In the genomic region with DNA sequence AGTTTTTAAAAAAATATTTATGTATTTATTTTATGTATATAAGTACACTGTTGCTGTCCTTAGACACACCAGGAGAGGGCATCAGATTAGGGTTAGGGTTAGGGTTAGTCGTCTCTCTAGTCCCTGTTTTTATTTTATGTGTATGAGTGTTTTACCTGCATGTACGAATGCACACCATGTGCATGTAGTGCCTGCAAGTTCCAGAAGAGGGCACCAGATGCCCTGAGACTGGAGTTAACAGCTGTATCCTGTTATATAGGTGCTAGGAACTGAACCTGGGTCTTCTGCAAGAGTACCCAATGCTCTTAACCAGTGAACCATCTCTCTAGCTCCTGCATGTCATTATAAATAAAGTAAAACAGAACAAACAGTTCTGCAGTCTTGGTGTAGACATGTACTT, we compare ENCODE assay signal across 19 mouse cellular contexts. TPM values are rescaled to one million over a fixed set of nuclear protein-coding genes. Genes with fewer than 3 reads are reported as not detected.
DNase-seq lines count a peak whose midpoint lies in the region; ATAC-seq and TF ChIP-seq lines count a peak whose summit lies in the region.
"Had no signal": no experiment of that assay in that cellular context is flagged by ENCODE, and none has a peak within 500 bp of the region (broad histone marks: within the 10 kb centered on the region; RNA-seq: fewer than 3 reads in every experiment).

No protein-coding gene starts in this region.

- TF ChIP-seq EP300 in liver, postnatal 0 days (IDR thresholded peaks at IDR 0.05; ENCODE audit: low read depth): no peak
- no peak for TF ChIP-seq EP300 in CH12.LX (IDR thresholded peaks at IDR 0.05; ENCODE audit: low read length)

- no peak; the same call in 1 of the 2 replicates for TF ChIP-seq RAD21 in CH12.LX (IDR thresholded peaks at IDR 0.05; ENCODE audit: low read depth, low read length)

- no peaks in the 10 kb centered on the region for H3K36me3 ChIP-seq in hindbrain, postnatal 0 days (ENCODE audit: insufficient read depth, low read length)
- H3K36me3 ChIP-seq in hindbrain, embryonic 14.5 days (replicated peaks; ENCODE audit: control insufficient read depth, insufficient read depth): no peaks in the 10 kb centered on the region
- H3K36me3 ChIP-seq in liver, postnatal 0 days (replicated peaks; ENCODE audit: insufficient read depth, low read length): no peaks in the 10 kb centered on the region
- H3K36me3 ChIP-seq in CH12.LX (replicated peaks in 1 of 2; ENCODE audit: control insufficient read depth in 1 of 2, insufficient read depth in 1 of 2, low read length in 1 of 2): no peaks in the 10 kb centered on the region
- H3K36me3 ChIP-seq: forebrain, embryonic 10.5 days; heart, embryonic 15.5 days; hindbrain, embryonic 12.5 days had no signal

- ATAC-seq in hindbrain, postnatal 0 days: no peak
- no peak for ATAC-seq in hindbrain, embryonic 14.5 days (ENCODE audit: low FRiP score)
- ATAC-seq in liver, postnatal 0 days: no peak
- ATAC-seq: Patski had no signal

- no peak for DNase-seq in hindbrain, postnatal 0 days (ENCODE audit: low spot score)
- DNase-seq in hindbrain, embryonic 14.5 days (ENCODE audit: low spot score): no peak
- DNase-seq in liver, postnatal 0 days: no peak
- DNase-seq in liver: no peak
- DNase-seq in CH12.LX (ENCODE audit: extremely low read depth): peak; percentile 3
- DNase-seq in urinary bladder, postnatal 25 days (ENCODE audit: low spot score): no peak
- DNase-seq in cerebellum, postnatal 4 days (ENCODE audit: low spot score in 2 of 2): no peak
- DNase-seq: cerebellum, adult 11 months; kidney, adult 9 months; spleen, adult 18-20 months had no signal

- WGBS in hindbrain, postnatal 0 days: 94% methylated on average over 2 of the region's 2 CpGs
- WGBS in hindbrain, embryonic 14.5 days: 99% methylated on average over 2 of the region's 2 CpGs
- WGBS in liver, postnatal 0 days (ENCODE audit: insufficient replicate concordance): 69% methylated on average over 2 of the region's 2 CpGs

- H3K9me3 ChIP-seq in hindbrain, postnatal 0 days (ENCODE audit: low read length): no peaks in the 10 kb centered on the region
- H3K9me3 ChIP-seq in hindbrain, embryonic 14.5 days (ENCODE audit: control insufficient read depth, low read length): 0 out of 2 replicates have a peak, but pooled peaks cover 3% of the 10 kb centered on the region
- H3K9me3 ChIP-seq in liver, postnatal 0 days (ENCODE audit: low read length): peaks cover 2% of the 10 kb centered on the region; the same call in 1 of the 2 replicates
- H3K9me3 ChIP-seq in CH12.LX (replicated peaks; ENCODE audit: low read length): peaks cover 8% of the 10 kb centered on the region
- H3K9me3 ChIP-seq: embryonic facial prominence, embryonic 13.5 days; forebrain, embryonic 10.5 days; heart, embryonic 15.5 days had no signal

- no peak overlapping the region for H3K4me3 ChIP-seq in hindbrain, postnatal 0 days (ENCODE audit: low read length)
- no peak overlapping the region for H3K4me3 ChIP-seq in hindbrain, embryonic 14.5 days (replicated peaks; ENCODE audit: low read length)
- no peak overlapping the region for H3K4me3 ChIP-seq in liver, postnatal 0 days (ENCODE audit: low read depth, low read length)
- no peak overlapping the region for H3K4me3 ChIP-seq in CH12.LX (replicated peaks in 1 of 3; ENCODE audit: low read depth in 2 of 3, low read length in 2 of 3, poor library complexity in 1 of 3)
- H3K4me3 ChIP-seq in embryonic fibroblast, embryonic 13.5 days (ENCODE audit: insufficient read depth, low read length): no peak overlapping the region
- H3K4me3 ChIP-seq: embryonic facial prominence, embryonic 13.5 days; forebrain, embryonic 10.5 days; heart, embryonic 15.5 days; hindbrain, embryonic 12.5 days; myocyte had no signal

- H3K4me2 ChIP-seq in hindbrain, postnatal 0 days (ENCODE audit: low read depth, low read length): no peak overlapping the region
- H3K4me2 ChIP-seq in hindbrain, embryonic 14.5 days (replicated peaks): no peak overlapping the region
- no peak overlapping the region for H3K4me2 ChIP-seq in liver, postnatal 0 days (ENCODE audit: low read depth, low read length)
- H3K4me2 ChIP-seq in CH12.LX (ENCODE audit: insufficient read depth, low read depth, poor library complexity, severe bottlenecking): no peak overlapping the region
- H3K4me2 ChIP-seq: embryonic facial prominence, embryonic 13.5 days; heart, embryonic 15.5 days; hindbrain, embryonic 12.5 days; midbrain, embryonic 11.5 days had no signal

- no peaks in the 10 kb centered on the region for H3K79me2 ChIP-seq in CH12.LX (replicated peaks; ENCODE audit: control insufficient read depth, extremely low read depth, insufficient read depth, poor library complexity, severe bottlenecking)

- dilution Hi-C loops in CH12.LX (cut with MboI; ENCODE audit: extremely low pct_ligation_motif_present, extremely low pct_unique_long_range_greater_than_20kb, low sequenced_read_pairs): no loop called here

- no peaks in the 10 kb centered on the region for H3K4me1 ChIP-seq in hindbrain, postnatal 0 days (ENCODE audit: insufficient read depth, low read length)
- no peaks in the 10 kb centered on the region for H3K4me1 ChIP-seq in hindbrain, embryonic 14.5 days (replicated peaks; ENCODE audit: control insufficient read depth, insufficient read depth, low read length)
- no peaks in the 10 kb centered on the region for H3K4me1 ChIP-seq in liver, postnatal 0 days (ENCODE audit: insufficient read depth)
- H3K4me1 ChIP-seq in CH12.LX (ENCODE audit: control insufficient read depth in 1 of 2, insufficient read depth in 2 of 2): no peaks in the 10 kb centered on the region
- no peaks in the 10 kb centered on the region for H3K4me1 ChIP-seq in embryonic fibroblast, embryonic 13.5 days (ENCODE audit: control insufficient read depth, insufficient read depth, low read length)
- H3K4me1 ChIP-seq: forebrain, embryonic 10.5 days; hindbrain, embryonic 12.5 days had no signal

- no peak overlapping the region for H3K27ac ChIP-seq in hindbrain, postnatal 0 days
- H3K27ac ChIP-seq in hindbrain, embryonic 14.5 days: no peak overlapping the region
- no peak overlapping the region for H3K27ac ChIP-seq in liver, postnatal 0 days (ENCODE audit: low read depth)
- no peak overlapping the region for H3K27ac ChIP-seq in CH12.LX (ENCODE audit: insufficient read depth, low read depth)
- no peak overlapping the region for H3K27ac ChIP-seq in embryonic fibroblast, embryonic 13.5 days (ENCODE audit: insufficient read depth, low read length)
- H3K27ac ChIP-seq: embryonic facial prominence, embryonic 13.5 days; forebrain, embryonic 10.5 days; heart, embryonic 15.5 days; hindbrain, embryonic 12.5 days had no signal

- H3K27me3 ChIP-seq in hindbrain, postnatal 0 days (ENCODE audit: insufficient read depth, low read length): no peaks in the 10 kb centered on the region
- no peaks in the 10 kb centered on the region for H3K27me3 ChIP-seq in hindbrain, embryonic 14.5 days (ENCODE audit: control insufficient read depth, insufficient read depth, low read length)
- H3K27me3 ChIP-seq in liver, postnatal 0 days (ENCODE audit: insufficient read depth, low read length): no peaks in the 10 kb centered on the region
- H3K27me3 ChIP-seq in CH12.LX (replicated peaks): peaks cover 20% of the 10 kb centered on the region
- H3K27me3 ChIP-seq: embryonic facial prominence, embryonic 13.5 days; hindbrain, embryonic 12.5 days; Patski had no signal

- peak; percentile 35; the same call in 1 of the 2 replicates for TF ChIP-seq CTCF in hindbrain, postnatal 0 days (IDR thresholded peaks at IDR 0.05; ENCODE audit: low read depth)
- TF ChIP-seq CTCF in liver, postnatal 0 days (IDR thresholded peaks at IDR 0.05; ENCODE audit: low read depth): peak; percentile 24; the same call in 1 of the 2 replicates
- TF ChIP-seq CTCF in CH12.LX (conservative IDR thresholded peaks at IDR 0.05 in 1 of 2, IDR thresholded peaks at IDR 0.05 in 1 of 2; ENCODE audit: low read depth in 2 of 2, low read length in 2 of 2): peak in 1 of 2 experiments; percentile 11; a peak in 2 of 4 replicates
- TF ChIP-seq CTCF in embryonic fibroblast, embryonic 13.5 days (IDR thresholded peaks at IDR 0.05; ENCODE audit: borderline replicate concordance, insufficient read depth, low read length): peak; percentile 10; the same call in 1 of the 2 replicates

- no peak for TF ChIP-seq POLR2A in CH12.LX (IDR thresholded peaks at IDR 0.05; ENCODE audit: low read depth, low read length)
- no peak for TF ChIP-seq POLR2A in embryonic fibroblast, embryonic 13.5 days (IDR thresholded peaks at IDR 0.05; ENCODE audit: low read depth, low read length)

- in situ Hi-C loops in CH12.LX (cut with MboI; ENCODE audit: low pct_ligation_motif_present, low pct_unique_long_range_greater_than_20kb, low sequenced_read_pairs): no loop called here

- no peak overlapping the region for H3K9ac ChIP-seq in hindbrain, postnatal 0 days (replicated peaks; ENCODE audit: low read length)
- no peak overlapping the region for H3K9ac ChIP-seq in hindbrain, embryonic 14.5 days
- no peak overlapping the region for H3K9ac ChIP-seq in liver, postnatal 0 days (replicated peaks)
- H3K9ac ChIP-seq in CH12.LX (ENCODE audit: insufficient read depth, low read depth): no peak overlapping the region
- H3K9ac ChIP-seq: embryonic facial prominence, embryonic 13.5 days; heart, embryonic 15.5 days; hindbrain, embryonic 12.5 days had no signal

TF ChIP-seq in CH12.LX, 34 proteins besides CTCF, POLR2A, EP300 and RAD21 (continues in another document):
- TF ChIP-seq ZC3H11A (IDR thresholded peaks at IDR 0.05; ENCODE audit: low read depth, low read length): no peak
- TF ChIP-seq GABPA (IDR thresholded peaks at IDR 0.05; ENCODE audit: insufficient replicate concordance, low read depth, low read length): no peak
- TF ChIP-seq USF2 (conservative IDR thresholded peaks at IDR 0.05; ENCODE audit: low read depth, low read length): no peak
- TF ChIP-seq ELF1 (IDR thresholded peaks at IDR 0.05; ENCODE audit: low read depth, low read length): no peak
- no peak for TF ChIP-seq TCF12 (IDR thresholded peaks at IDR 0.05; ENCODE audit: low read depth, low read length)
- no peak for TF ChIP-seq E2F4 (IDR thresholded peaks at IDR 0.05; ENCODE audit: insufficient replicate concordance, low read depth, low read length)
- TF ChIP-seq ZKSCAN1 (IDR thresholded peaks at IDR 0.05; ENCODE audit: borderline replicate concordance, low read depth, low read length): no peak
- no peak for TF ChIP-seq CHD1 (IDR thresholded peaks at IDR 0.05; ENCODE audit: low read depth, low read length)
- TF ChIP-seq ZMIZ1 (IDR thresholded peaks at IDR 0.05; ENCODE audit: low read depth, low read length): no peak

RNA-seq across cellular contexts. Expression of a gene that starts 48.3 kb away (rescaled TPM):
- 3.5 and 9.7 TPM in 2 replicates for total RNA-seq in hindbrain, postnatal 0 days (2014; rRNA removed)
- 1.5 and 2.3 TPM in 2 replicates for polyA plus RNA-seq in hindbrain, postnatal 0 days (2015; fragmentation: Nextera tagmentation; extraction: Ambion mirVana)
- 1.0 and 1.2 TPM in 2 replicates for polyA plus RNA-seq in hindbrain, embryonic 14.5 days (2014; fragmentation: Nextera tagmentation; extraction: Ambion mirVana)
- 0.02 and 0.09 TPM in 2 replicates for polyA plus RNA-seq in liver, postnatal 0 days (2015; fragmentation: Nextera tagmentation; extraction: Ambion mirVana)
- total RNA-seq in CH12.LX (2012; rRNA removed): not detected in 2 replicates
- not detected in 2 replicates for total RNA-seq in CH12.LX (2014; rRNA removed)
- polyA plus RNA-seq in CH12.LX (2012; ENCODE audit: insufficient read length, low read depth): not detected in 2 replicates
- 16.3 and 33.1 TPM in 2 replicates for polyA plus RNA-seq in embryonic fibroblast, embryonic 13.5 days (2011; ENCODE audit: insufficient read length, low read depth, missing spikeins)
- total RNA-seq: common myeloid progenitor, adult 5-6 weeks had no signal
- polyA plus RNA-seq: forebrain, embryonic 10.5 days; midbrain, embryonic 11.5 days had no signal
